In genomic region chr14:79537463-79537862, GRCm38 (mm10) we compare ENCODE assay signal across 9 mouse cellular contexts. TPM values are rescaled to one million over a fixed set of nuclear protein-coding genes. Genes with fewer than 3 reads are reported as not detected.
DNase-seq lines count a peak whose midpoint lies in the region; ATAC-seq lines count a peak whose summit lies in the region.
"Had no signal": no experiment of that assay in that cellular context is flagged by ENCODE, and none has a peak within 500 bp of the region (broad histone marks: within the 10 kb centered on the region; RNA-seq: fewer than 3 reads in every experiment).

No protein-coding gene starts in this region.

- peak; percentile 80 for ATAC-seq in CD4-positive, CD25-positive, alpha-beta regulatory T cell, adult 4 months
- peak; percentile 32 to 51 for ATAC-seq in hematopoietic stem cell, adult 5-6 weeks (replicated peaks in 1 of 2; ENCODE audit: insufficient read depth in 1 of 2, low FRiP score in 2 of 2, low TSS enrichment in 1 of 2, low read depth in 1 of 2, poor library complexity in 2 of 2, severe bottlenecking in 2 of 2)
- peak; percentile 77 for ATAC-seq in monocyte, adult 5-6 weeks (replicated peaks; ENCODE audit: insufficient number of reproducible peaks, low FRiP score, low TSS enrichment, poor library complexity, severe bottlenecking)
- ATAC-seq: forebrain, embryonic 14.5 days had no signal

- DNase-seq in B cell, adult 2 months: peak; percentile 75 to 79
- no peak for DNase-seq in ovary, postnatal 10 days (ENCODE audit: low spot score)
- DNase-seq in kidney, adult 11 months: no peak
- DNase-seq in adrenal gland, adult 2 months: no peak
- DNase-seq in retina, postnatal 1 day: no peak

RNA-seq across cellular contexts. Expression of gene Sugt1, which starts 50.0 kb away (rescaled TPM):
- polyA plus RNA-seq in CD4-positive, CD25-positive, alpha-beta regulatory T cell, adult 4 months (2017; shearing (Covaris generic)): 100 to 1,000 TPM; 111 to 162 TPM
- total RNA-seq in hematopoietic stem cell, adult 5-6 weeks (2017): 141 and 146 TPM in 2 replicates
- 144 to 198 TPM (median 182 TPM) in 3 replicates for total RNA-seq in monocyte, adult 5-6 weeks (2017)
- 100 to 1,000 TPM; 106 to 130 TPM for total RNA-seq in adrenal gland, adult 2 months (2021)
- 3.6 and 4.3 TPM in 2 replicates for polyA plus RNA-seq in adrenal gland, adult 2 months (2012; rRNA removed)

RNA-seq across cellular contexts. Expression of gene Wbp4, which starts 56.1 kb away (rescaled TPM):
- 10 to 100 TPM; 25.3 to 27.1 TPM for polyA plus RNA-seq in CD4-positive, CD25-positive, alpha-beta regulatory T cell, adult 4 months (2017; shearing (Covaris generic))
- 67.9 and 89.1 TPM in 2 replicates for total RNA-seq in hematopoietic stem cell, adult 5-6 weeks (2017)
- 59.1 to 69.4 TPM (median 63.9 TPM) in 3 replicates for total RNA-seq in monocyte, adult 5-6 weeks (2017)
- total RNA-seq in adrenal gland, adult 2 months (2021): 10 to 100 TPM; 37.9 to 41.6 TPM
- 4.5 and 5.0 TPM in 2 replicates for polyA plus RNA-seq in adrenal gland, adult 2 months (2012; rRNA removed)

RNA-seq across cellular contexts. Expression of gene Elf1, which starts 56.5 kb away (rescaled TPM):
- 100 to 1,000 TPM; 149 to 199 TPM for polyA plus RNA-seq in CD4-positive, CD25-positive, alpha-beta regulatory T cell, adult 4 months (2017; shearing (Covaris generic))
- 323 and 335 TPM in 2 replicates for total RNA-seq in hematopoietic stem cell, adult 5-6 weeks (2017)
- 153 to 230 TPM (median 169 TPM) in 3 replicates for total RNA-seq in monocyte, adult 5-6 weeks (2017)
- 10 to 100 TPM; 18.0 to 26.6 TPM for total RNA-seq in adrenal gland, adult 2 months (2021)
- 6.5 and 7.5 TPM in 2 replicates for polyA plus RNA-seq in adrenal gland, adult 2 months (2012; rRNA removed)

Comparison
In these comparisons a context has a peak if more than half of its experiments do, and no peak if none do; other contexts are left out.
1. DNase-seq: peak in B cell, adult 2 months (2 of 2); none in ovary, postnatal 10 days (single experiment), kidney, adult 11 months (single experiment), adrenal gland, adult 2 months (single experiment) and retina, postnatal 1 day (single experiment).
2. Peak in every context shown above with its lines, with median percentiles within 50 percentile points of each other: ATAC-seq.